Mouse (Mus musculus) liver, postnatal 0 days (tissue): ENCODE measurements around the gene Bnip1.

ENCODE experiments used
- CTCF ChIP-seq: sonication (generic); IDR thresholded peaks from 2 replicates; pipeline ENCODE4 v1.5.1; 2016; ENCODE audit warnings: antibody characterized with exemption, low read depth
- EP300 ChIP-seq: IDR thresholded peaks from 2 replicates; pipeline ENCODE4 v1.6.1; 2016; ENCODE audit warnings: antibody characterized with exemption, low read depth, mild to moderate bottlenecking

DNA sequence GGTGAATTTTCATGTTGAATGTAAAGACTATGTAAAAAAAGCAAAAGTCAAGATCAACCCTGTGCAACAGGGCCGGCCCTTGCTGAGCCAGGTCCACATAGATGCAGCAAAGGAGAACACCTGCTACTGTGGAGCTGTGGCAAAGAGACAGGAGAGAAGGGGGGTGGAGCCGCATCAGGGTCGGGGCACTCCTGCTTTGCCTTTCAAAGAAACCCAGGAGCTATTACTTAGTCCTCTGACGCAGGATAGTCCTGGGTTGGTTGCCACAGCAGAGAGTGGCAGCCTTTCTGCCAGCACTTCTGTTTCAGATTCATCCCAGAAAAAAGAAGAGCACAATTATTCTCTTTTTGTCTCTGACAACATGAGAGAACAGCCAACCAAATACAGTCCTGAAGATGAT lies 38.3 kb upstream of the Bnip1 start:
- TF ChIP-seq CTCF (no peak), EP300 (no peak)
